Mouse (Mus musculus): ENCODE data around the gene Dnajb9. TPM values are rescaled to one million over a fixed set of nuclear protein-coding genes. Genes with fewer than 3 reads are reported as not detected.
A peak's percentile ranks its signal among the peaks of the same experiment; 100 is the strongest.

Gene Dnajb9
- total and polyA plus RNA-seq, 3 experiments = 1.7 to 3.1 TPM; not detected in 1

DNA sequence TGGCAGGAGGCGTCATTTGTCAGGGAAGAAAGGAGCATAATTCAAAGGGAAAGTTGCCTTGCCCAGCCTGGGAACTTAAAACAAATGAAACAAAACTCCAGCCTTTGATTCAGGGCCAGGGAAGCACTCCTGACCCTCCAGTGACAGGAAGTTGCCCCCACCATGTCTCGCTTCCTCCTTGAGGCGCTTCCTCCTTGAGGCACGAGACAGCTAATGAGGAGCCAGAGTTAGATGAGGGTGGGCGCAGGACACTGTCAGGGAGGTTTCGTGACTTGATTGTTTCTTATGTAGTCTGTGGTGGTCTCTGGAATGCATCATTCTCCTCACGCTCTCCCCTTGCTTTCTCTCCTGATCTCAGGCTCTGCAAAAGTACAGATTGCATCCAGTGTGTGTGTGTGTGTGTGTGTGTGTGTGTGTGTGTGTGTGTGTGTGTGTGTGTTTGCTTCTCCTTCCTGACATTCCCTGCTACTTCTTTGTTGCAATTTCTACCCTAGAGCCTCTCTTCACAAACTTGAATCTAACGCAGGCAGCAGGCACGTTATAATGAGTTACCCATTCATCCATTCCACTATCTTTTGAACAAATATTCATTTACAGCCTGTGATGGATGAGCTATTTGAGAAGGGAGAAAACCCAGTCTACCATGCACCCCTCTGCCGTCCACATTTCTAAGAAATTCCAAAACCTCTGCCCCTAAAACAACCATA lies 33.6 kb downstream of the Dnajb9 start:
- no peaks in the 10 kb centered on the region for H3K36me3 ChIP-seq (ENCODE audit: control insufficient read depth in 1 of 2, insufficient read depth in 2 of 2, low read length in 2 of 2)
- H3K27me3 ChIP-seq (ENCODE audit: control insufficient read depth in 1 of 2, insufficient read depth in 2 of 2, low read length in 2 of 2) = no peaks in the 10 kb centered on the region
- no peak for DNase-seq (ENCODE audit: low read depth, low spot score)
- no peaks in the 10 kb centered on the region for H3K9me3 ChIP-seq (replicated peaks; ENCODE audit: insufficient read depth, low read length)
- no peaks in the 10 kb centered on the region for H3K79me2 ChIP-seq (ENCODE audit: control insufficient read depth, insufficient read depth, low read length, poor library complexity)
- TF ChIP-seq RAD21 (IDR thresholded peaks at IDR 0.05; ENCODE audit: low read depth, low read length) = no peak
- no peak for TF ChIP-seq POLR2A (IDR thresholded peaks at IDR 0.05; ENCODE audit: control insufficient read depth in 1 of 2, insufficient read depth in 1 of 2, low read depth in 1 of 2, low read length in 2 of 2, poor library complexity in 1 of 2)
- no peak for TF ChIP-seq NELFE (IDR thresholded peaks at IDR 0.05; ENCODE audit: low read depth, low read length)
- no peak for TF ChIP-seq POLR2AphosphoS5 (IDR thresholded peaks at IDR 0.05; ENCODE audit: borderline replicate concordance, low read depth, low read length)
- TF ChIP-seq MYB (IDR thresholded peaks at IDR 0.05; ENCODE audit: low read depth, low read length) = no peak
- no peak for TF ChIP-seq JUND (IDR thresholded peaks at IDR 0.05; ENCODE audit: low read depth, low read length)
- no peak for TF ChIP-seq USF1 (IDR thresholded peaks at IDR 0.05; ENCODE audit: low read depth, low read length)
- no peak for TF ChIP-seq TCF12 (IDR thresholded peaks at IDR 0.05; ENCODE audit: low read depth, low read length)
- H3K9ac ChIP-seq (ENCODE audit: control insufficient read depth, low read depth, low read length, poor library complexity, severe bottlenecking) = no peak overlapping the region
- no peak overlapping the region for H3K27ac ChIP-seq (ENCODE audit: control insufficient read depth, low read depth, low read length)
- no peaks in the 10 kb centered on the region for H3K4me1 ChIP-seq (ENCODE audit: control insufficient read depth in 1 of 2, insufficient read depth in 2 of 2, low read length in 2 of 2)
- no peak overlapping the region for H3K4me3 ChIP-seq (ENCODE audit: control insufficient read depth in 1 of 2, insufficient read depth in 1 of 2, low read depth in 2 of 2, low read length in 2 of 2)

DNA sequence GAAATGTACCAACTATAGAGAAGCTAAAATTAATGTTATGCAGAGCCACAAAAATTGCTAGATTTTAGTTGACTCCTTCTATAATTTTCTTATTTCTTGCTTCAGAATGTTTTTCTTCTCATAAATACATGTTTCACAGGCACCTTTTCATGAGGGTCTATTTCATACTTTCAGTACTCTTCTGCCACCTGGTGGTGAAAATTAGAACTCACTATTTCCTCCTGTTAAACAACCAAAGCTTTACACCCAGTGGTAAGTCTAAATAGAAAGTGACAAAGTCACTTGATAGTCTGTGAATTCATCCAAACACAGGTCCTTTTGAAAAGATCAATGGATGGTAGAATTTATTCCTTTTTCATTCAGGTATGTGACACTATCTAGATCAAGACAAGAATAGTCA lies 43.2 kb downstream of the Dnajb9 start:
- Histone ChIP-seq H3K36me3 (ENCODE audit: control insufficient read depth in 1 of 2, insufficient read depth in 2 of 2, low read length in 2 of 2) (no peaks in the 10 kb centered on the region), H3K79me2 (ENCODE audit: control insufficient read depth, insufficient read depth, low read length, poor library complexity) (no peaks in the 10 kb centered on the region), H3K27me3 (ENCODE audit: control insufficient read depth in 1 of 2, insufficient read depth in 2 of 2, low read length in 2 of 2) (peaks cover 0 to 2% of the 10 kb centered on the region in 2 experiments; a peak in 2 of 4 replicates), H3K9me3 (replicated peaks; ENCODE audit: insufficient read depth, low read length) (no peaks in the 10 kb centered on the region), H3K4me1 (ENCODE audit: control insufficient read depth in 1 of 2, insufficient read depth in 2 of 2, low read length in 2 of 2) (no peaks in the 10 kb centered on the region), H3K27ac (ENCODE audit: control insufficient read depth, low read depth, low read length) (no peak overlapping the region), H3K4me3 (ENCODE audit: control insufficient read depth in 1 of 2, insufficient read depth in 1 of 2, low read depth in 2 of 2, low read length in 2 of 2) (no peak overlapping the region), H3K9ac (ENCODE audit: control insufficient read depth, low read depth, low read length, poor library complexity, severe bottlenecking) (no peak overlapping the region)
- peak; percentile 72 for DNase-seq (ENCODE audit: low read depth, low spot score)
- TF ChIP-seq MAX (IDR thresholded peaks at IDR 0.05; ENCODE audit: low read length) = no peak
- TF ChIP-seq ZNF384 (IDR thresholded peaks at IDR 0.05; ENCODE audit: low read depth, low read length) = no peak
- no peak for TF ChIP-seq USF1 (IDR thresholded peaks at IDR 0.05; ENCODE audit: low read depth, low read length)
- TF ChIP-seq GABPA (IDR thresholded peaks at IDR 0.05; ENCODE audit: low read depth, low read length) = no peak
- TF ChIP-seq CHD2 (IDR thresholded peaks at IDR 0.05; ENCODE audit: low read length) = no peak
- TF ChIP-seq MAZ (IDR thresholded peaks at IDR 0.05; ENCODE audit: low read depth, low read length) = no peak
- TF ChIP-seq CTCF (IDR thresholded peaks at IDR 0.05 in 2 of 3, conservative IDR thresholded peaks at IDR 0.05 in 1 of 3; ENCODE audit: control insufficient read depth in 1 of 3, insufficient read depth in 1 of 3, low read depth in 2 of 3, low read length in 3 of 3, poor library complexity in 1 of 3, severe bottlenecking in 1 of 3) = peak; percentile 27 to 78 (median 53); a peak in 5 of 6 replicates
- TF ChIP-seq BHLHE40 (IDR thresholded peaks at IDR 0.05; ENCODE audit: borderline replicate concordance, low read depth, low read length) = no peak
- peak; percentile 75 for TF ChIP-seq SMC3 (IDR thresholded peaks at IDR 0.05; ENCODE audit: low read depth, low read length)
- TF ChIP-seq CHD1 (IDR thresholded peaks at IDR 0.05; ENCODE audit: low read depth, low read length) = no peak
- no peak for TF ChIP-seq POLR2AphosphoS2 (IDR thresholded peaks at IDR 0.05; ENCODE audit: low read length)
- no peak for TF ChIP-seq ZMIZ1 (IDR thresholded peaks at IDR 0.05; ENCODE audit: low read depth, low read length)
- no peak for TF ChIP-seq TAL1 (IDR thresholded peaks at IDR 0.05; ENCODE audit: low read length)
- no peak for TF ChIP-seq SIN3A (IDR thresholded peaks at IDR 0.05; ENCODE audit: low read length)
- TF ChIP-seq MAFK (IDR thresholded peaks at IDR 0.05; ENCODE audit: borderline replicate concordance, low read depth, low read length) = no peak
- TF ChIP-seq NELFE (IDR thresholded peaks at IDR 0.05; ENCODE audit: low read depth, low read length) = no peak
- no peak for TF ChIP-seq GATA1 (IDR thresholded peaks at IDR 0.05; ENCODE audit: low read depth, low read length)
- TF ChIP-seq TCF12 (IDR thresholded peaks at IDR 0.05; ENCODE audit: low read depth, low read length) = no peak
- no peak for TF ChIP-seq MEF2A (IDR thresholded peaks at IDR 0.05; ENCODE audit: extremely low read depth, insufficient replicate concordance, low read depth, low read length, poor library complexity, severe bottlenecking)
- no peak for TF ChIP-seq ELF1 (IDR thresholded peaks at IDR 0.05; ENCODE audit: low read depth, low read length)
- no peak for TF ChIP-seq TBP (IDR thresholded peaks at IDR 0.05; ENCODE audit: low read depth, low read length)
- no peak for TF ChIP-seq EP300 (IDR thresholded peaks at IDR 0.05; ENCODE audit: low read depth in 1 of 2, low read length in 2 of 2)
- no peak for TF ChIP-seq NRF1 (IDR thresholded peaks at IDR 0.05; ENCODE audit: insufficient read depth, low read depth, low read length, poor library complexity, severe bottlenecking)
- TF ChIP-seq KAT2A (conservative IDR thresholded peaks at IDR 0.05; ENCODE audit: low read depth, low read length) = no peak
- TF ChIP-seq UBTF (IDR thresholded peaks at IDR 0.05; ENCODE audit: borderline replicate concordance, insufficient read depth, low read depth, low read length) = no peak
- no peak for TF ChIP-seq MYC (IDR thresholded peaks at IDR 0.05; ENCODE audit: low read depth, low read length)
- peak; percentile 80 for TF ChIP-seq RAD21 (IDR thresholded peaks at IDR 0.05; ENCODE audit: low read depth, low read length)

Data from MEL (cell line).